Mouse (Mus musculus): ENCODE measurements around the gene Syt15. TPM values are rescaled to one million over a fixed set of nuclear protein-coding genes. Genes with fewer than 3 reads are reported as not detected.

Syt15 gene
- 0.88 and 1.6 TPM in 2 replicates for polyA plus RNA-seq (2015; fragmentation: Nextera tagmentation; extraction: Ambion mirVana)

GRCm38 (mm10) chr14:34219295-34219694, at the start of gene Syt15:
Gene Syt15, plus strand, starts transcription at chr14:34219595.

DNA sequence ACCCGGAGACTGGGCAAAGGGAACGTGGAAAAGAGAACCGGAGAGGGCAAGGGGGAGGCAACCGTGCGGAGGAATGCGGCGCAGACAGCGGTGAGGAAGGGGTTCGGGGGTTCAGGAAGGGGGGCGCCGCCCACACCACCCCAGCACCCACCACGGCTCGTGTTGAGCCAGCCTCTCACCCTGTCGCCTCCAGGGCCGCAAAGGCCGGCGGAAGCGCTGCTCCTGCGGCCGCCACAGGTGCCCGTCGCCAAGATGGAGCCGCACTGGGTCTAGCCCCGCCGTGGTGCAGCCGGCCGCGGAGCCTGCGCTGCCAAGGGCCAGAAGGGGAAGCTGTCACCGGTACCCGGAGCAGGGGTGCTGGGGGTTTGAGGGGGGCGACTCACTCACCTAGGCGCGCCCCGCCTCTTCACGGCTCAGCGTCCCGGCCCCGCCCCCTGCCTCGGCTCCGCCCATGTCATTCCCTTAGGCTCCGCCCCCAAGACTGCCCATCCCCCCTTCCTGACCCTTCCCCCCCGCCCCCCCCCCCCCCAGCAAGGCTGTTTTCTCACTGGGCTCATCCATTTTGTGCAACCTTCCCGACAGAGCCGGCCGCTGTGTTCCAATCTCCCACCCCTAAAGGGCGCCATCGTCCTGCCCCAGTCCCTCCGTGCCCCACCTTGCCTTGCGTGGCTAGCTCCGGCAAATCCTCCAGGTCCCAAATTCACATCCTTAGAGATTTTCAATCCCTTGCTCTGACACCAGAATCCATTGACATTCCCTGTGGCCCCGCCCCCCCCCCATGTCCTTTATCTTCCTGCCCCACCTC, 18.0 kb upstream of the Syt15 start, which contains the start of gene Gprin2:
Gene Gprin2 (minus strand): TSS at position 423 of the 805 bp plus-strand sequence.

Other genes starting within 250 kb of the Syt15 start
- gene Zfp488, start 240.8 kb upstream of the Syt15 start, polyA plus RNA-seq (2015; fragmentation: Nextera tagmentation; extraction: Ambion mirVana): 2.2 and 2.3 TPM in 2 replicates
- gene Gm30083, start 204.4 kb upstream of the Syt15 start, polyA plus RNA-seq (2015; fragmentation: Nextera tagmentation; extraction: Ambion mirVana): not detected in 2 replicates
- not detected in 2 replicates for gene Gm5460, start 202.8 kb upstream of the Syt15 start, polyA plus RNA-seq (2015; fragmentation: Nextera tagmentation; extraction: Ambion mirVana)
- gene Antxrl, start 166.9 kb upstream of the Syt15 start, polyA plus RNA-seq (2015; fragmentation: Nextera tagmentation; extraction: Ambion mirVana): not detected in 2 replicates
- gene Anxa8, start 133.6 kb upstream of the Syt15 start, polyA plus RNA-seq (2015; fragmentation: Nextera tagmentation; extraction: Ambion mirVana): 0.83 and 1.3 TPM in 2 replicates
- gene A630023A22Rik, start 116.8 kb upstream of the Syt15 start, polyA plus RNA-seq (2015; fragmentation: Nextera tagmentation; extraction: Ambion mirVana): 0.37 TPM in 1 of 2 replicates, not detected in the other
- 0.06 and 0.18 TPM in 2 replicates for gene Npy4r, start 67.1 kb upstream of the Syt15 start, polyA plus RNA-seq (2015; fragmentation: Nextera tagmentation; extraction: Ambion mirVana)
- gene Gprin2, start 17.9 kb upstream of the Syt15 start, polyA plus RNA-seq (2015; fragmentation: Nextera tagmentation; extraction: Ambion mirVana): 3.6 and 4.3 TPM in 2 replicates
- 8.8 and 9.0 TPM in 2 replicates for gene Shld2, start 90.9 kb downstream of the Syt15 start, polyA plus RNA-seq (2015; fragmentation: Nextera tagmentation; extraction: Ambion mirVana)
- gene Glud1, start 91.1 kb downstream of the Syt15 start, polyA plus RNA-seq (2015; fragmentation: Nextera tagmentation; extraction: Ambion mirVana): 193 and 194 TPM in 2 replicates
- gene Fam25c, start 135.8 kb downstream of the Syt15 start, polyA plus RNA-seq (2015; fragmentation: Nextera tagmentation; extraction: Ambion mirVana): not detected in 2 replicates
- gene Sncg, start 155.2 kb downstream of the Syt15 start, polyA plus RNA-seq (2015; fragmentation: Nextera tagmentation; extraction: Ambion mirVana): 289 and 298 TPM in 2 replicates
- 1.6 and 1.9 TPM in 2 replicates for gene Mmrn2, start 155.9 kb downstream of the Syt15 start, polyA plus RNA-seq (2015; fragmentation: Nextera tagmentation; extraction: Ambion mirVana)

Data from neural tube, postnatal 0 days (tissue).